Mouse (Mus musculus) right cerebral cortex, postnatal 14 days (tissue): ENCODE measurements around the gene Muc20.

Experiments
- DNase-seq: peaks from one replicate; pipeline ENCODE4 v3.0.0; 2022

The Muc20 gene

GRCm38 (mm10) chr16:32790056-32790455, 7.2 kb downstream of the Muc20 start:
- no peak for DNase-seq

- peak; percentile 58 for DNase-seq
These were observed 12.4 kb downstream of the Muc20 start for GRCm38 (mm10) chr16:32784840-32785239.

- DNase-seq = no peak
These were observed 13.7 kb downstream of the Muc20 start for GRCm38 (mm10) chr16:32783324-32784062.

GRCm38 (mm10) chr16:32778956-32779355, 18.3 kb downstream of the Muc20 start:
- DNase-seq = no peak

GRCm38 (mm10) chr16:32776676-32777075, 20.6 kb downstream of the Muc20 start:
- DNase-seq = no peak

GRCm38 (mm10) chr16:32766904-32767303, 30.3 kb downstream of the Muc20 start:
- no peak for DNase-seq

- DNase-seq = no peak
These were observed 32.3 kb downstream of the Muc20 start for GRCm38 (mm10) chr16:32764961-32765360.

GRCm38 (mm10) chr16:32764550-32764949, 32.7 kb downstream of the Muc20 start:
- DNase-seq = no peak

- DNase-seq = no peak
These were observed 46.8 kb downstream of the Muc20 start for GRCm38 (mm10) chr16:32750242-32751127.

GRCm38 (mm10) chr16:32745852-32746251, 51.4 kb downstream of the Muc20 start:
- no peak for DNase-seq

GRCm38 (mm10) chr16:32742712-32743111, 54.5 kb downstream of the Muc20 start:
- DNase-seq = no peak

GRCm38 (mm10) chr16:32741366-32741765, 55.9 kb downstream of the Muc20 start:
- no peak for DNase-seq

- DNase-seq = no peak
These were observed 57.1 kb downstream of the Muc20 start for GRCm38 (mm10) chr16:32740003-32740663.

GRCm38 (mm10) chr16:32736022-32736421, 61.2 kb downstream of the Muc20 start:
- no peak for DNase-seq

GRCm38 (mm10) chr16:32735586-32735985, 61.6 kb downstream of the Muc20 start, which contains the start of gene Muc4:
Muc4 (plus strand) TSS chr16:32735886.
- no peak for DNase-seq

- no peak for DNase-seq
These were observed 64.0 kb downstream of the Muc20 start for GRCm38 (mm10) chr16:32733213-32733612.

- DNase-seq = no peak
These were observed 68.5 kb downstream of the Muc20 start for GRCm38 (mm10) chr16:32728730-32729129.

GRCm38 (mm10) chr16:32728240-32728639, 69.0 kb downstream of the Muc20 start:
- DNase-seq = no peak
